Mouse (Mus musculus): ENCODE results near the gene Ube3c.
"Not testable (repeated sequence)": the region's sequence is repeated elsewhere in the genome, so short reads cannot be mapped to it uniquely, and the experiment has no call there.

The Ube3c gene

DNA sequence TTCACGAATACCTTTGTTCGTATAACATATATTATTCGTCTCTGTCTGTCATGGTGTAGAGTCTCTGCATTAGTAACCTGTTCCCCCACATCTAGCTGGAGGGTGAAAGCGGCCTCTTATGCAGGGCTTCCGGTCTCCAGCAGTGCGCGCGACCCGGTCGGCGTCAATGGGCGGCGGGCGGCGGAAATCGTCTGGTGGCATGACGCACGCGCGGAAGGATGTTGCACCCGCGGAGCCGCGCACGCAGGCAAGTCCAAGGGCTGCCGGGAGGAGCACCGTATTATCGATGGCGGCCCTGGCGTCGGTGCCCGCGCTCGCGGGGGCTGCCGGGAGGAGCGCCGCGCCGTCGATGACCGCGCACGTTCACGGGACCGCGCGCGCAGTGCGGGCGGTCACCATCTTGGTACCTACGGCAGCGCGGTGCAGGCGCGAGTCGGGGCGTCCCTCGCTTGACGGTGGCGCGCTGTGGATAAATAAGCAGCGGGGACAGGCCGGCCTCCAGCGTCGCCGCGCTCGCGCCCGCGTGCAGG lies at the start of gene Ube3c:
Gene Ube3c, plus strand, starts transcription at position 395 of the 530 bp plus-strand sequence.
- peak; percentile 98 to 100 for DNase-seq

DNA sequence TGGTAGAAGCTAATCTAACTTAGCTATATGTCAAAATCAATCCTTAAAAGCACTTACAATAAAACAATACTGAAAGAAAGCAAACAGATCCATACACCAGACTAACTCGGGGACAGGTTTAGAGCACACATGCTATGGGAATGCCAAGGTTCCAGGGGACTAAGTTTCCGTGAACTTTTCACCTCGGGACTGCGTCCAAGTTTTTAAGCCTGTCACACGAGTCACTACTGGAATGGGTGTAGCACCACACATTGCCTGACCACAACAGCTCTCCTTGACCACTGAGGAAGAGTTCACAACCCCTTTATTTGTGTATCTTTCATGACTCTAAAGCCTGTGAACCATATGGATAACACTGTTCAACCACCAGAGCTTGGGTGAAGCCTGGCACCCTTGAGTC lies 8.9 kb upstream of the Ube3c start:
- DNase-seq: no peak

DNA sequence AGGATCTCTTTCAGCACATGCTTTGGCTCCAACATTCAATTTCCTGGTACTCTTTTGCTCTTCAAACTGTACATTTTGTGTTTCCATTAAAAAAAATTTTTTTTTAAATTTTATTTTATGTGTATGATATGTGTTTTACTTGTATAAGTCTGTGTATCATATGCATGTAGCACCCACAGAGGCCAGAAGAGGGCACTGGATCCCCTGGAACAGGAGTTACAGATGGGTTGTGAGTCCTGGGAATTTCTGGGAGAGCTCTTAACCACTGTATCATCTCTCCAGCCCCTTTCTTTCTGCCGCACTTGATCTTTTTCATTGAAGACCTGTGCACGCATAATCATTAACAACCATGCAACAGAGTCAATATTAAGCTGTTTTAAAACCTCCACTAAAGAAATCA lies 8.4 kb upstream of the Ube3c start:
- DNase-seq: no peak

DNA sequence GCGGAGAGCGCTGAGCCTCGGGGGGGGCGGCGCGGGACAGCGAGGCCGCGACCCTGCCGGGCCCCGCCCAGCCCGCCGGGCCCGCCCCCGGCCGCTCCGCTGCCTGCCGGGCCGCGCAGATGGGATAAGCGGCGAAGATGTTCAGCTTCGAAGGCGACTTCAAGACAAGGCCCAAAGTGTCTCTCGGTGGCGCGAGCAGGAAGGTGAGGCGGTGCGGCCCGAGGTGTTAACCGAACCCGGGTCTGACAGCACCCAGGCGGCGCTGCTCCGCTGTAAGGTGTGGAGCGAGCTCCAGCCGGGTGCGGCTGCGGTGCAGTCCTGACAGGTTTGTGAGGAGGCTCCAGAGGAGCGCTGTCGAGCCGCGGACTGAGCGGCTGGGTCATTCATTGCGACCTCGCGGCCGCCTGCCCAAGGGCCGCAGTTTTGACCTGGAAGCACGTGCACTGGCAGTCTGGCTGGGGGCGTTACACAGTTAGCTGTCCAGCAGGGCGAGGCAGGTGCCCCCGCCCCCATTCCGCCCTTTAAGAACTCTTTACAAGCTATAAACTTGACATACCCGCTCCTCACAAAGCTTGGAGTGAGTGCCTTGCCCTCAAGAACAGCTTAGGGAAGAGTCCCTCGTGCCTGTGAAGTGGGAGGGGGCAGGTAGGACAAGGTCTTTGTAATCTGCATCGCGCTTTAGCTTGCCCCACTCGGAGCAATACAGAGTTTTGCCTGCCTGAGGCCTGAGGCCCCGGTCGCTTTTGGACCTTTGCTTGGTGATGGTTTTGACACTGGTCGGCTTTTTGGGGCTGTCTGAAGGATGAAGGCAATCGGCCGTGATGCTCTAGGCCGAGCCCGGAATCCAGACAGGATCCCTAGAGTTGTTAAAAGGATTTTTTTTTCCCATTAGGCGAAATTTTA lies 587 bp downstream of the Ube3c start:
- DNase-seq: no peak

DNA sequence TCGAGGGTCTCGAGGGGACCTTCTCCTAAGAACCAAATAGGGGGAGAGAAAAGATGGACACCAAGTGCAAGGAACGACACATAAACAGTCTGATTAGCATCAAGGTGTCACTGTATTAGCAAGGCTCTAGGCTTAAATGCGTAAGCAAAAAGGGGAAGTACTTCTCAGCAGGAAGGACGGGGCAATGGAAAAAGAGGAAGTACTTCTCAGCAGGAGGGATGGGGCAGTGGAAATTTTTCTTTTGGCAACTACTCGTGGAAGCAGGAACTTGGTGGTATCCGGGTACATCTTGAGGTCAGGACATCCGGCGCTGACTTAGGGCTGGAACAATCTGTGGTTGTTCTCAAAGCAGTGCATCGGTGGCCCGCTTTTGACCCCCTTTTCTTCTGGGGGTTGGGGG lies 5.2 kb downstream of the Ube3c start:
- not testable (repeated sequence) for DNase-seq

DNA sequence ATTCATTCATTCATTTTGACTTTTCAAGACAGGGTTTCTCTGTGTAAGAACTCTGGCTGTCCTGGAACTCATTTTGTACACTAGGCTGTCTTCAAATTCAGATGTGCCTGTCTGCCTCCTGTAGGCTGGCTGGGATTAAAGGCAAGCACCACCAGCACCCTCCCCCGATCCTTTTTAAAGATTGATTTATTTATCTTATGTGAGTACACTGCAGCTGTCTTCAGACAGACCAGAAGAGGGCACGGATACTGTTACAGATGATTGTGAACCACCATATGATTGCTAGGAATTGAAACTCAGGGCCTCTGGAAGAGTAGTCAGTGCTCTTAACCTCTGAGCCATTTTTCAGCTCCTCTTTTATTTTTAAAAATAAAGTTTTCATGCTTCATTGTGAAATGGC lies 6.0 kb downstream of the Ube3c start:
- DNase-seq: no peak

DNA sequence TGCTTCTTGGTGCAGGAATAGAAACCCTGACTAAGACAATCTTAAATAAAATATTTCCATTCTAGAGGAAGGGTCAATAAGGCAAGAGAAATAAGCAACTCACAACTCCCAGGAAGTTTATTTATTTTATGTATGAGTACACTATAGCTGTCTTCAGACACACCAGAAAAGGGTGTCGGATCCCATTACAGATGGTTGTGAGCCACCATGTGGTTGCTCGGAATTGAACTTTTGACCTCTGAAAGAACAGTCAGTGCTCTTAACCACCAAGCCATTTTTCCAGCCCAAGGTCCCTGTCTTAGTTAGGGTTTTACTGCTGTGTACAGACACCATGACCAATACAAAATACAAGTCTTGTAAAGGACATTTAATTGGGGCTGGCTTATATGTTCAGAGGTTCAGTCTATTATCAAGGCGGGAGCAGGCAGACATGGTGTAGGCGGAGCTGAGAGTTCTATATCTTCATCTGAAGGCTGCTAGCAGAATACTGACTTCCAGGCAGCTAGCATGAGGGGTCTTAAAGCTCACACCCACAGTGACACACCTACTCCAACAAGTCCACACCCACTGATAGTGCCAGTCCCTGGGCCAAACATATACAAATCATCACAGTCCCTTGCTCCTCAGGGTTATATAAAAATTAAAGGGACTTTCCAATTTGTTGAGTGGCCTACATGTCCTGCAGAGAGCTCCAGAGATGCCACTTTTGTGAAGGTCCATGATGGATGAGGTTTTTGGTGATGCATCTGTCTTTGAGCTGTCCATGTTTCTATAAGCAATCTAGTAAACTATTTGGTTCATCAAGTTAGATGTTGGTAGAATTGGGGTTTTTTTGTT lies 9.0 kb downstream of the Ube3c start:
- no peak for DNase-seq

DNA sequence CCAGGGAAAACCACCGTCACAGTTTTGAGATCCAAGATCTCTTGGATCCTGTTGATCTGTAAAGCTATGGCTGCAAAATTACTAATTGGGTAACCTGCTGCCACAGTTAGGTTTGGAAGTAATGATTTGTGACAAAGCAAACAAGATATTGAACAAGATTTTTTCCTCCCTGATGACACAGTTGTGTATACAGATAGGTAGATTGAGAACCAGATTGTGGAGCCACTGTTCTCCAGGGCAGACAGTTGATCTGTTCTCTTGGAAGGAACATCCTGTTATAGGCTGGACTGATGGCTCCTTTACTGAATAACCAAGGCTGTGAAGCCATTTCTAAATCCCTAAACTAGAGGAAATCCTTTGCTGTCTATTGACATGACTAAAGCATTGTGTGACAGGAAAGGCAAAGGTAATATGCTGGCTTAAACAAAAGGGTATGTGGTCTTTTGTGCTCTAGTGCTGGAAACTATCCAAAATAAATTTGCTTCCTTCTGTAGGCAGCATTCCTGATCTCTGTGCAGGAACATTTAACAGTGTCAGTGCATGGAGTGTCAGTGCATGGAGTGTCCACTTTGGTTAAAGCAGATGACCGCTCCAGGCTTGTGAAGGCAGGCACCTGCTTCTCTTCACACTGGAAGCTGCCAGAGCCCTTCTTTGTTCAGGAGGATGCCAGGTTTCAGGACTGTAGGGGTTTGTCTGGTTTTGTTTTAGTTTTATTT lies 15.0 kb downstream of the Ube3c start:
- DNase-seq: no peak

DNA sequence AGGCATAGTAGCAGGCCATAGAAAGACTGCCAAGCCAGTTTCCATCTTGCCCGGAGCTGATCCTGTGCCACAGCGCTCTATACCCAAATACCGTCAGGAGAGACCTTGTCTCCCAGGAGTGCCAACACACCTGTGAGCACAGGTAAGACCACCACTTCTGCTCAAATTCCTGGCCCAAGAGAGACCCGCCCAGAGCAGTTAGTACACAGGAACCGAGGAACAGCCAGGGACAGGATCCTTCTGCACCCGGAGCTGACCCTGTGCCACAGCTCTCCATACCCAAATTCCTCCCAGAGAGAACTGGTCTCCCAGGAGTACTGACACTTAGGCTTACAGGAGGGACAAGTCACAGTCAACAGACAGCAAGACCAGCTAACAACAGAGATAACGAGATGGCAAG lies 23.1 kb downstream of the Ube3c start:
- DNase-seq: not testable (repeated sequence)

DNA sequence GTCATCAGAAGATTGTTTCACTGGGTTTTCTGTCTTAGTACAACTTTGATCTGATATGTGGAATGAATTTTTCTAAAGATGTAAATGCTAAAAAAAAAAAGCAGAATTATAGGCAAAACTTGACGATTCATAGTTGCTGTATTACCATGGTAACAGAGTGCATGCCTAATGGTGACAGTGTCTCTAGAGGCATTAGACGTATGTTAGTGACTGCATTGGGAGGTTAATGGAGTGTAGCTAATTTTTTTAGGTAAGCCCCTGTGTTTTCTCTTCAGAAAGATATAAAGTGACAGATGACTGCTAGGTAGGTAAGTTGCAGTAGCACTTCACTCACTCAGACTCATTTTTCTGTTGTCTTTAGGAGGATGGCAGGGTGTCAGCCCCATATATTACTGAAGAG lies 37.5 kb downstream of the Ube3c start:
- DNase-seq: no peak

DNA sequence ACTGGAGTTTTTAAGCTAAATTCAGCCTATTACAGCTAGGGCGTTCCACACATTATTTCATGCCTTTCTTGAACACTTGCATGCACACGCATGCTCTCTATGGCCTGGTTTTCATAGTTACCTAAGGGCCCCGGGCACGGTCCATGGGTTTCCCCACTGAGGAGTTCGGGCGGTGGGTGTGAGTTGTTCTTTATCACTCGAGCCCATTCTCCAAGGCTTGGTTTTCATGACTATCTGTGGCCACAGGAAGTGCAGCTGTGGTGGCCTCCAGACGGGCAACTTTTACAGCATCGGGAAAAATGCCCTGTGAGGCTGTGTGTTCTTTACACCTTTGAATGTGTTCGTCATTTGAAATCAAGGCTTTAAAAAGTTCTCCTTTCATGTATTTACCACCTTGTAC lies 56.6 kb downstream of the Ube3c start:
- no peak for DNase-seq

DNA sequence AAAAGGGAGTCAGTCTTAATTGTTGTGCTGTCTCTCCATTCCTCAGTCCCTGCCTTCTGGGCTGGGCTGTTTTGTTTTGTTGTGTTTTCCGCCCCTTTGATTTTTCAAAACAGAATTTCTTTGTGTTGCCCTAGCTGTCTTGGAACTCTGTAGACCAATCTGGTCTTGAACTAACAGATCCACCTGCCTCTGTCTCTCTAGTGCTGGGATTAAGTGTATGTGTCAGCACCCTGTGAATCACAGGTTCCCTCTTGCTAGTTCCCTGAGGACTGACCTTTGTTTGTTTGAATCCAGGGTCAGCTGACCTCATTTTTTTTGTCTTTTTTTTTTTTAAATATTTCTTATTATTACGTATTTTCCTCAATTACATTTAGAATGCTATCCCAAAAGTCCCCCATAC lies 60.9 kb downstream of the Ube3c start:
- DNase-seq: no peak

DNA sequence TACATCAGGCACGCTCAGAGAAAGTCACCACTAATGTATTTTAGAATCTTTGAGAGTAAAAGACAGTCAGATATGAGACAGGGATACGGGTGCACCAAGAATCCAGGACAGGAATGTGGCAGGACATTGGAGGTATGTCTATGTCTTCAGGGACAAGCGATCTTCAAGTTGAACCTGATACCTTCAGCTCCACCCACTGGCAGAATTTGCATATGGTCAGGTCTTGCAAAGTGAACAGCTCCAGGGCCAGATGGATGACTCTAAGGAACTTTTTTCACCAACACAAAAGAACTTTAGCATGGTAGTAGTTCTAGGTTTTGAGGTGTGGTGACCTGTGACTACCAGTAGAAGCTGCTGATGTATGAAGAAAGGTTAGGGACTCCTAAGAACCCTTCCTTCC lies 62.7 kb downstream of the Ube3c start:
- DNase-seq: no peak

DNA sequence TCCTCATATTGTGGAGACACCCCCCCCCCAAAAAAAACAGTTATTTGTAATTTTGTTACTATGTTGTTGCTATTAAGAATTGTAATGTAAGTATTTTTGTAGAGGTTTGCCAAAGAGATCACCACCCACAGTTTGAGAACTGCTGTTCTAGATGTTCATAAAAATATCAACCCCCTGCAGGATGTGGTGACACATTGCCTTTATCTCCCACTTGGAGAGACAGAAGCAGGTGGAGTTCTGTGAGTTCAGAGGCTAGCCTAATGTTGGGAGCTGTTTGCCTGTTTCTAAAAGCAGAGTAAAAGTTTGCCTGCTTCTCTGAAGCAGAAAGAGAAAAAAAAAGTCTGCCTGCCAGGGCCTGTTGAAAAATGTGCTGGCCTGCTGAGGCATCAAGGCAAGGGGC lies 67.3 kb downstream of the Ube3c start:
- no peak for DNase-seq

DNA sequence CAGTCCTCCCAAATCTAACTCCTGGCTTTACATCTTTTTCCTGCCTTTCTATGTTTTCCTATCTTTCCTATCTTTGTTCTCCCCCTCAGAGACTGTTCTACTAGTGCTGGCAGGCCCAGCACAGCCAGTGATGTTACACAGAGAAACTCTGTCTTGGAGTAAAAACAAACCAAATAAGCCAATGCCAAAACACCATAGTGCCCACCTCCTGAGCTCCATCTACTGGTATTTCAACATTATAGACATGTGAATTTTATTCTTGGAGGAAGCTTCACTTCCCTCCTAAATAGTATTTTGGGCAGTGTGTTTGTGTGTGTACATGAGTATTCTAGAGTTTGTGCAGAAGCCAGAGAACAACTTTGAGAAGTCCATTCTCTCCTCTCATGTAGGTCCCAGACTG lies 67.8 kb downstream of the Ube3c start:
- no peak for DNase-seq

DNA sequence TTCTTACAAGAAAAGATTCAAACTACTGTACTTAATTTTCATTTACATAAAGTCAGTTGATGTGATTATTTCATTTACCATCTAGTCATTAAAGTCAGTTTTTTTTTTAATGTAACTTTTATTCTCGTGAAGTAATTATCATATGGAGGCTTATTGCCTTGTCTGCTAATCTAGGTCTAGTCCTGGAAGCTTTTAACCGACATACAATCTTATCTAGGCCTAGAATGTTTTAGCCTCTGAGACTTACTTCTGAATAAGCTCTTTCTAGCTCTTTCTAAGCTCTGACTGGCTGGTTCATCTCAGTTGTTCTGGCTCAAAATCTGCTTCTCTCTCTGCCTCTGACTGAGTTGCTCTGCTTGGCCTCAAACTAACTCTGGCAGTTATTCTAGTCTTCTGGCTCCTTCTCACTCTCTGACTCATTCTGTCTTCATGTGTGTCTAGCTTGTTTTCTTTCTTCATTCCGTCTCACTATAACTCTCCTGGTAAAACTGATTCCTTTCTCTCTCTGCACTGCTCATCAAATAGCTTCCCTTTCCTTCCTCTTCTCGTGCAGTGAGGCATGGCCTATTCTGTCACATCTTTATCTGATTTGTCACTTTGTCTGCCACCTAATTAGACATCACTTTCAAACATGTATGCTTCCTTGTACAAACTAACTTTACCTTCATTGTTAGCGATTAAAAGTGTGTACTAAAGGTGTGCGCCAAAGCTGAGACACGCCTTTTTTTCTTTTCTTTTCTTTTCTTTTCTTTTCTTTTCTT lies 72.3 kb downstream of the Ube3c start:
- DNase-seq: no peak

DNA sequence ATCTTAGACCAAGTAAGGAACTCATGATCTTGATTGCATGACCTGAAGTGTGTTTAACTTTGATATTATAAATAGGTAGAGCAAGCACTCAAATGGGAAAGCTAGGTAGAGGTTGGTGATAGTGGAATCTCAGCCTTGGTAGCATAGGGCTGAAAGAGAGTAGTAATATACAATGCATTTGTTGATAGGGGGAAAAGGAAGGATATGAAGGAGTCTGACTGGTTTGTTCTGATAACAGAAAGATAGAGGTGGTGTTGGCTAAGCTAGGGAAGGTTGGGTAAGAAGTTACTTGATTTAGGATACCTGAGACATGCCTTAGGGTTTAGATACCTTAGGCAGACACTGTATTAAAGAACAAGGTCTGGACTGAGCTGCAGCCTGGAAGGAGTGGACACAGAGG lies 82.7 kb downstream of the Ube3c start:
- no peak for DNase-seq

DNA sequence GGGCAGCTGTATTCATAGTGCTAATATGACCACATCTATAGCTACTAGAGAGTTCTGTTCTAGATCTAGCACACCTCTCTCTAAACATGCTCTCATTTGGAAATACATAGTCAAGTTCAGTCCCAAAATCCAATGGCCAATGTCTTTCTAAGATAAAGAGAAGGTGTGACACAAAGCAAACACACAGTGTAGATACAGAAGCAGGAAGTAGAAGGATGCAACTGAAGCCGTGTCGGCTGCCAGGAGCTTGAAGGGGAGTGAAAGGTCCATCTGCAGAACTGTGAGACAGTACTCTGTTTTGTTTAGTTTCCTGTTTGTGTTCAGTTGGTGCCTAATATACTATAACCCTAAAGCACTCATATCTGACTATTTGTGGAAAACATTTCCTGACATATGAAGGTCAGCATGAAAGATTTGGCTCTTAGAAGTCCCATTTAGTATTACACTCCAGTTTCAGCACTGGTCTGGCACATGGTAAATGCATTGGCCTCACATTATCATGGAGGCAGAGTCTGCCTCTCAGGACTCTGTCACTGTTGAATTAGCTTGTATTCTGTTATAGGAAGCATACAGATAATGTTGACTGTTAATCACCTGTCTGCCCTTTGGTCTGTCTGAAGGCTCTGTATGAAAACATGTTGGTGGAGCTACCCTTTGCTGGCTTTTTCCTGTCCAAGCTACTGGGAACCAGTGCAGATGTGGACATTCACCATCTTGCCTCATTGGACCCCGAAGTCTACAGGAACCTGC lies 88.7 kb downstream of the Ube3c start:
- DNase-seq: no peak

DNA sequence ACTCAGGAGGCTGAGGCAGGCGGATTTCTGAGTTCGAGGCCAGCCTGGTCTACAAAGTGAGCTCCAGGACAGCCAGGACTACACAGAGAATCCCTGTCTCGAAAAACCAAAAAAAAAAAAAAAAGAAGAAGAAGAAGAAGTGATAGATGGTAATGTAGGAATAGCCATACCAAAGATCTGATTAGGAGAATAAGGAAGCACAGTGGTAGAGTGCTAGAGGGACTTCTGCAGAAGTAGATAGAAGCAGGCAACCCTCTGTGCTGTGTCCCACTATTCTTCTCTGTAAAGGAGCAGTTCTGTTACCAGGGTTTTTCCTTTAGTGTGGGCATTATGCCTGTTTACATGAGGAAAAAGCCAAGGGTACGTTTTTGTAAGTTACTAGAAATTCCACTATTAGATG lies 92.2 kb downstream of the Ube3c start:
- DNase-seq: not testable (repeated sequence)

DNA sequence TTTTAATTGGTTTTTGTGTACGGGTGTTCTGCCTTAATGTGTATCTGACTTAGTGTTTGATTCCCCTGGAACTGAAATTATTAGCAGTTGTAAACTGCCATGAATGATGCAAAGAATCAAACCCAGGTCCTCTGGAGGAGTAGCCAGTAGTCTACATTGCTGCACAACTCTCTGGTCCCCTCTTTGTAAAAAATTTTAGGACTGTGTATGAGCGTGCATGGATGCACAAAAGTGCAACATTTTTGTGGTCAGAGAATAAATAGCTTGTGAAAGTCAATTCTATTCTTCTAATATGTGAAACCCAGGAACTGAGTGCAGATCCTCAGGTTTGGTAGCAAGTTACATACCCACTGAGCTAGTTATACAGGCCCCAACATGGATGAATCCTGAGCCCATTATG lies 96.3 kb downstream of the Ube3c start:
- no peak for DNase-seq

DNA sequence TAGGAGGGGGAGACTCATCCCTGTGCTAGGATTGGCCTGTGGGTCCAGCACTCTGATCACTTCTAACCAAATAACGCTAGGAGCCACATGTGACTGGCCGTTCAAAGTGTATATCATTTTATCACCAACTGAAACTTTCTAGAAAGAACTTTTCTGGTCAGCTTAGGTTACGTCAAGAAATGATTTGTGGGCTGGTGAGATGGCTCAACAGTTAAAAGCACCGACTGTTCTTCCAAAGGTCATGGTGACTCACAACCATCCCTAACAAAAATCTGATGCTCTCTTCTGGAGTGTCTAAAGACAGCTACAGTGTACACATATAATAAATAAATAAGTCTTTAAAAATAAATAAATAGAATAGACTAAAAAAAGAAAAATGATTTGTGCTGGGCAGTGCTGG lies 103.5 kb downstream of the Ube3c start:
- DNase-seq: no peak

DNA sequence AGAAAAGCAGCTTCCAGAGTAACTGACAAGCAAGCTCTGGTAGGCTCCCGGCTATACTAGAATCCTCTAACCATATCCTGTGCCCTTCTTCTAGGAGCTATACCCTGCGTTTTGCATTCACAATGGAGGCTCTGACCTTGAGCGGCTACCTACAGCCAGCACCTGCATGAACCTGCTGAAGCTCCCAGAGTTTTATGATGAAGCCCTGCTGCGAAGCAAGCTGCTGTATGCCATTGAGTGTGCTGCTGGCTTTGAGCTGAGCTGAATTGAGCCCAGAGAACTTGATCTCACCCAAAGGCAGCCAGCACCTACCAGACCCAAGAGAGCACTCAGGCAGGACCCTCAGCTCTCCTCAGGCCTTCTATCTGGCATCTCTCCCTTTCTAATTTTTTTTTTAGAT lies 105.3 kb downstream of the Ube3c start:
- no peak for DNase-seq
